Mouse (Mus musculus) stomach, embryonic 16.5 days (tissue): ENCODE measurements around the gene H2al2a. TPM values are rescaled to one million over a fixed set of nuclear protein-coding genes. Genes with fewer than 3 reads are reported as not detected.
"Not testable (repeated sequence)": the region's sequence is repeated elsewhere in the genome, so short reads cannot be mapped to it uniquely, and the experiment has no call there.

Experiments used
- ATAC-seq: fragments of 200-750 bp; cut with Nextera tagmentation; 2 replicates; pipeline ENCODE4 v1.8.0; 2017; ENCODE audit warnings: moderate number of reproducible peaks, moderate TSS enrichment; ENCODE audit not compliant: insufficient read depth, low FRiP score
- H3K27ac ChIP-seq: fragments of 300-500 bp; sonication (generic); 2 replicates; pipeline ENCODE4 v1.5.1; 2014; ENCODE audit warnings: low read length
- H3K27me3 ChIP-seq: fragments of 300-500 bp; sonication (generic); 2 replicates; pipeline ENCODE4 v1.6.1; 2014; ENCODE audit warnings: low read length, control low read depth, mixed read lengths; ENCODE audit not compliant: control insufficient read depth, insufficient read depth
- H3K36me3 ChIP-seq: fragments of 300-500 bp; sonication (generic); 2 replicates; pipeline ENCODE4 v1.6.1; 2014; ENCODE audit warnings: low read length; ENCODE audit not compliant: control insufficient read depth, insufficient read depth
- H3K4me1 ChIP-seq: fragments of 300-500 bp; sonication (generic); 2 replicates; pipeline ENCODE4 v1.6.1; 2014; ENCODE audit warnings: low read length, control low read depth, mixed read lengths; ENCODE audit not compliant: control insufficient read depth, insufficient read depth
- H3K4me2 ChIP-seq: fragments of 300-500 bp; sonication (generic); 2 replicates; pipeline ENCODE4 v1.6.1; 2014; ENCODE audit warnings: low read depth, low read length, mixed read lengths
- H3K4me3 ChIP-seq: fragments of 300-500 bp; sonication (generic); replicated peaks from 2 replicates; pipeline ENCODE4 v1.5.1; 2014; ENCODE audit warnings: mild to moderate bottlenecking, low read length
- H3K9ac ChIP-seq: fragments of 300-500 bp; sonication (generic); 2 replicates; pipeline ENCODE4 v1.6.1; 2014; ENCODE audit warnings: low read length
- H3K9me3 ChIP-seq: fragments of 300-500 bp; sonication (generic); replicated peaks from 2 replicates; pipeline ENCODE4 v1.6.1; 2016; ENCODE audit warnings: low read length, control low read depth; ENCODE audit not compliant: control insufficient read depth
- WGBS: fragments of 180-500 bp; shearing (Covaris S2); extraction: QIAGEN DNeasy Blood & Tissue Kit; methylation state at CpG from one replicate; pipeline ENCODE4 v1.1.7; 2014; 5-methylcytosine and 5-hydroxymethylcytosine counted together
- polyA plus RNA-seq: library from polyadenylated mRNA; unstranded; fragments of >200 nt; fragmentation: Nextera tagmentation; extraction: Ambion mirVana; gene quantifications from 2 replicates; pipeline ENCODE4 v1.2.1, GENCODE M21; 2015

H2al2a gene
- polyA plus RNA-seq, 1 experiment from 2014 or later = not detected

- no peak overlapping the region for H3K4me2 ChIP-seq
- WGBS = 74% methylated on average over 3 of the region's 3 CpGs
- H3K9ac ChIP-seq = no peak overlapping the region
- no peaks in the 10 kb centered on the region for H3K36me3 ChIP-seq
- no peak overlapping the region for H3K27ac ChIP-seq
- ATAC-seq = no peak
- H3K27me3 ChIP-seq = no peaks in the 10 kb centered on the region
- H3K4me1 ChIP-seq = no peaks in the 10 kb centered on the region
- H3K9me3 ChIP-seq = no peaks in the 10 kb centered on the region
- H3K4me3 ChIP-seq = no peak overlapping the region
These were observed 10.1 kb downstream of the H2al2a start for GRCm38 (mm10) chr2:17986694-17987093.

GRCm38 (mm10) chr2:17984774-17985173, 12.0 kb downstream of the H2al2a start:
- Histone ChIP-seq H3K27ac (no peak overlapping the region), H3K36me3 (no peaks in the 10 kb centered on the region), H3K27me3 (no peaks in the 10 kb centered on the region), H3K4me1 (no peaks in the 10 kb centered on the region), H3K9me3 (no peaks in the 10 kb centered on the region), H3K4me3 (no peak overlapping the region), H3K4me2 (no peak overlapping the region), H3K9ac (no peak overlapping the region)
- 96% methylated on average over 3 of the region's 3 CpGs for WGBS
- ATAC-seq = no peak

GRCm38 (mm10) chr2:17982747-17983146, 14.0 kb downstream of the H2al2a start:
- H3K4me1 ChIP-seq = no peaks in the 10 kb centered on the region
- H3K4me3 ChIP-seq = no peak overlapping the region
- no peak overlapping the region for H3K4me2 ChIP-seq
- no peak overlapping the region for H3K9ac ChIP-seq
- no peak for ATAC-seq
- H3K9me3 ChIP-seq = no peaks in the 10 kb centered on the region
- no peaks in the 10 kb centered on the region for H3K36me3 ChIP-seq
- H3K27me3 ChIP-seq = no peaks in the 10 kb centered on the region
- WGBS = 89% methylated on average over 1 of the region's 1 CpGs
- H3K27ac ChIP-seq = no peak overlapping the region

- H3K4me2 ChIP-seq = no peak overlapping the region
- no peaks in the 10 kb centered on the region for H3K36me3 ChIP-seq
- H3K4me1 ChIP-seq = no peaks in the 10 kb centered on the region
- 90% methylated on average over 6 of the region's 6 CpGs for WGBS
- no peaks in the 10 kb centered on the region for H3K27me3 ChIP-seq
- no peak overlapping the region for H3K4me3 ChIP-seq
- no peak for ATAC-seq
- H3K27ac ChIP-seq = no peak overlapping the region
- no peak overlapping the region for H3K9ac ChIP-seq
- H3K9me3 ChIP-seq = no peaks in the 10 kb centered on the region
These were observed 18.1 kb downstream of the H2al2a start for GRCm38 (mm10) chr2:17978706-17979105.

GRCm38 (mm10) chr2:17978251-17978650, 18.5 kb downstream of the H2al2a start:
- not testable (repeated sequence) for ATAC-seq, H3K27me3 ChIP-seq, H3K4me3 ChIP-seq, H3K4me2 ChIP-seq, H3K36me3 ChIP-seq, H3K4me1 ChIP-seq, H3K9ac ChIP-seq, H3K27ac ChIP-seq, H3K9me3 ChIP-seq
- WGBS = 91% methylated on average over 7 of the region's 7 CpGs

- not testable (repeated sequence) for H3K9me3 ChIP-seq, H3K27ac ChIP-seq, H3K36me3 ChIP-seq, H3K4me3 ChIP-seq, H3K9ac ChIP-seq, ATAC-seq, H3K27me3 ChIP-seq, H3K4me2 ChIP-seq, H3K4me1 ChIP-seq
These were observed 19.1 kb downstream of the H2al2a start for GRCm38 (mm10) chr2:17977645-17978044.

GRCm38 (mm10) chr2:17975601-17976327, 21.0 kb downstream of the H2al2a start:
- Histone ChIP-seq H3K4me3 (no peak overlapping the region), H3K36me3 (no peaks in the 10 kb centered on the region), H3K9me3 (no peaks in the 10 kb centered on the region), H3K27me3 (no peaks in the 10 kb centered on the region), H3K27ac (no peak overlapping the region), H3K4me1 (no peaks in the 10 kb centered on the region), H3K4me2 (no peak overlapping the region), H3K9ac (no peak overlapping the region)
- WGBS = 35% methylated on average over 4 of the region's 4 CpGs
- no peak for ATAC-seq

- Histone ChIP-seq H3K9ac (no peak overlapping the region), H3K4me2 (no peak overlapping the region), H3K9me3 (no peaks in the 10 kb centered on the region), H3K4me1 (no peaks in the 10 kb centered on the region), H3K4me3 (no peak overlapping the region), H3K27ac (no peak overlapping the region), H3K27me3 (no peaks in the 10 kb centered on the region), H3K36me3 (no peaks in the 10 kb centered on the region)
- WGBS = 45% methylated on average over 2 of the region's 2 CpGs
- ATAC-seq = no peak
These were observed 22.8 kb downstream of the H2al2a start for GRCm38 (mm10) chr2:17973868-17974440.

GRCm38 (mm10) chr2:17973246-17973645, 23.5 kb downstream of the H2al2a start:
- no peak for ATAC-seq
- no peaks in the 10 kb centered on the region for H3K9me3 ChIP-seq
- H3K4me3 ChIP-seq = no peak overlapping the region
- H3K36me3 ChIP-seq = no peaks in the 10 kb centered on the region
- H3K27ac ChIP-seq = no peak overlapping the region
- H3K27me3 ChIP-seq = no peaks in the 10 kb centered on the region
- H3K9ac ChIP-seq = no peak overlapping the region
- WGBS = 77% methylated on average over 5 of the region's 5 CpGs
- no peak overlapping the region for H3K4me2 ChIP-seq
- no peaks in the 10 kb centered on the region for H3K4me1 ChIP-seq
